Mouse (Mus musculus): ENCODE data around the gene Fkbp15.

Gene Fkbp15

DNA sequence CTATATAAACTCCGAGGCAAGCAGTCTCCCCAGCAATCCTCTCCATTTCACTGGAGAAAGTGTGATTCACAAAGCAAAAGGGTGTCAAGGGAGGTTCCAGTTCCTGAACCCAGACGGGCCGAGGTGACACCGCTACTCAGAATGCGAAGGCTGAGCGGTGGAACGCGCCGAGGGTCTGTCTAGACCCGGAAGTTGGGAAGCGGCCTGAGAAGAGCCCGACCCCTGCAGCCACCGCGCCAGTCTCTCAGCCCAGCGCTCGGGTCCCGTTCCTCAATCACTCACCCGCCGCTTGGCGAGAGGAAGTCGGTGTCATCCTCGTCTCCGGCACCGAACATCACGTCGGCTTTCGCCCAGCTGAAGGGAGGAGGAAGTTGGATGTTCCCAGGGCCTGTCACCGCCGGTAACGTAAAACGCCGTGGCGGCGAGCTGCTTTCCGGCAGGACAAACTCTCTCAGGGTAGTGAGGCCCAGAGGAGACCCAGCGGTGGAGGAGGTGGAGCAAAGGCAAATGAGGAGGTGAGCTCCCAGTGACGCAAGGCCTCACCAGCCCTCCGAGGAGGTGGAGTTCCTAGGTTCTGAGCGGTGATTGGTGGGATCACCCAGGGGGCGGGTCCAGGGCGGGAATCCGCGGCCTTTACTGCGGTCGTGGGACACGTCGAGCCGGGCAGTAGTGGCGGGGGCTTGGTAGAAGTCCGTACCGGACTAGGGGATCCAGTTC, at the start of gene Fkbp15, which contains the start of gene Slc31a1:
Gene Fkbp15, minus strand, starts transcription at position 461 of the 717 bp plus-strand sequence.
Gene Slc31a1, plus strand, starts transcription at position 640 of the 717 bp plus-strand sequence.
- DNase-seq = peak; percentile 98

DNA sequence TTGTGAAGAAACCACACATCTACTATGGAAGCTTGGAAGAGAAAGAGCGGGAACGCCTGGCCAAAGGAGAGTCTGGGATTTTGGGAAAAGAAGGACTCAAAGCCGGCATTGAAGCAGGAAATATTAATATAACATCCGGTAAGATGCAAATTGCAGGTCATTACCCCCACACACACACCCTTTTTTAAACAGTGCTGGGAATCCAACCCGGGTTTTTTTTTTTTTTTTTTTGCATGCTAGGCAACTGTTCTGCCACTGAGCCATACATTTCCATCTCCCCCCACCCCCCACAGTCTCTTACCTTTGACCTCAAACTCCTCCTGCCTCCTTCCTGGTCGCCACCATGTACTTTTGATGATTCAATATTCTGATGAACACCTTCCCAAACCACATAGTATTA, 49.3 kb upstream of the Fkbp15 start:
- no peak for DNase-seq

DNA sequence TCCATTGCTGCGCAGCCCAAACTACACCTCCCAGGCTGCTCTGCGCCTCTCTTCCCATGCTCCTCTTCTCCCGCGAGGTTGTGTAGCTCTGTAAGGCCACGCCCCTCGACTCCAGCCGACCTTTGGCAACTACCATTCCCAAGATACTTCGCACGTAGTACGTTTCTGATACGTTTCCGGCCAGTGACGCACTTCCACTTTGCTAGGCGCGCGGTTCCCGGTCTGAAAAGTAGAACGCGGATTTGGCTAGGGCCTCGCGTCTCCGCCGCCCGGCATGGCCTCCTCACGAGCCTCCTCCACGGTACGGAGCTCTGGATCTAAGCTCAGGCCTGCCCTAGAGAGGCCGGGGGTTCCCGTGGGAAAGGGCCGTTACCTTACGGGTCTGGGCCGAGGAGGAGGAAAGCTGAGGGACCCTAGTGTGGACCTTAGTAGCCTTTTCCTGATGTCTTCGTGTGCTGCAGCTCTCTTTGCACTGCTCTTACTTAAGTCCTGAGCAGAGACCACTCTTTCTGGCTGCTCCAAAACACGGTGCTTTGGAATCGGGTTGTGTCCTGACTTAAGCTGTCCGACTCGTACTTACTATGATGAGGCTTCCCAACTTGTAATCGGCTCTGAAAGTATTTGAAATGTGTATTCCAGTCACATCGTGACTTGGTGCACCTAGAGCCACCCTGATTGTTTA, 48.4 kb upstream of the Fkbp15 start, which contains the start of the genes Cdc26 and Prpf4:
Gene Cdc26, minus strand, starts transcription at position 42 of the 682 bp plus-strand sequence.
Gene Prpf4, plus strand, starts transcription at position 197 of the 682 bp plus-strand sequence.
- DNase-seq = peak; percentile 100

DNA sequence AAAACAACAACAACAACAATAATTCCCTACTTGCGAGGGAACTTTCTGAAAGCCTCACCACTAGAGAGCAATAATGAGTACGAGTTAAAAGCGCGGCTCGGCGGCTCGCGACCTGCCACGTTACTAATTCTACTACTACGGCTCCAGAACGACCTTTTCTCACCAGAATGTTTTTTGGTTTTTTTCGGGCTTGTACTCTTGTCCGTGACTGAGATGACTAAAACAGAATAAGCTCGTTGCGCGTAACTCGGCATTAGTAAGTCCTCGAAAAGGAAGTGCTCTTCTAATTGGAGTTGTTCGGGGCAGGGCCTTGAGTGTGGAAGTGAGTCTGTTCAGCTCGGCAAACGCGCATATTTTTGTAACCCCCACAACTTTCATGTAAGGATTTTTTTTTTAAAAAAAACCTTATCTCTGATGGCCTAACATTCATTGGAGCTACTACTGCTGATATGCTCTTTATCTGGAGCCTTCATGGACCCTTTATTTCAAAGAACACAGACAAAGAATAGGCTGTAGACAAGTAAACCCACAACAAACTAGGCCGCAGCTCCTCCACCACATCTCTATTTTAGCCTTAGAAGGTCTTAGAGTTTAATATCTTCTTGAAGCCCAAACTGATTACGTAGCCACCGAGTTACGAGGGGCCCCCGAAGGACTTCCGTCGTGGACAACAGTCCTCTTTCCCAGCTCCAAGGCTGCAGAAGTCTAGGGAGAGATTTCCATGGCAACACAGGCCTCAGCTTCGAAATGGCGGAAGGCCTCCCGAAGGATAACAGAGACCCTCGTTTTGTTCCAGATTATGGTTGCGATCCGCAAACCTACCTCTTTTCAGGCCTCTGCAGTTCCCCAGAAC, 47.6 kb upstream of the Fkbp15 start:
- DNase-seq = peak; percentile 78

DNA sequence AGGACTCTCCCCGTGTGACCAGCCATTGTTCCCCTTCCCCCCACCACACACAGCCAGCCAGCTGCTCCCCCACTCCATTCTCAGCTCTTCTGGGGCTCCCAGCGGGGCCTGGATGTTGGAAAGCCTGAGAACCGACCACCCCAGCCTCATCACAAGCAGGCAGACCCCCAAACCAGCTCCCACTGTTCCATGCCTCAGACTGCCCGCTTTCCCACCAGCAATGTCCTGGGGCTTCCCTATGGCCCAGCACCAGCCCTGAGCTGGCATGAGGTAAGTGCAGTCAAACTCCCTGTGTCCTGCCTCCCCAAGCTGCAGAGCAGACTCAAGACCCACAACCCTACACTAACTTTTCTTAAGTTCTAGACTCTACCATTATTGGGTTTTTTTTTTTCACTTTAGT, 45.8 kb upstream of the Fkbp15 start:
- no peak for DNase-seq

DNA sequence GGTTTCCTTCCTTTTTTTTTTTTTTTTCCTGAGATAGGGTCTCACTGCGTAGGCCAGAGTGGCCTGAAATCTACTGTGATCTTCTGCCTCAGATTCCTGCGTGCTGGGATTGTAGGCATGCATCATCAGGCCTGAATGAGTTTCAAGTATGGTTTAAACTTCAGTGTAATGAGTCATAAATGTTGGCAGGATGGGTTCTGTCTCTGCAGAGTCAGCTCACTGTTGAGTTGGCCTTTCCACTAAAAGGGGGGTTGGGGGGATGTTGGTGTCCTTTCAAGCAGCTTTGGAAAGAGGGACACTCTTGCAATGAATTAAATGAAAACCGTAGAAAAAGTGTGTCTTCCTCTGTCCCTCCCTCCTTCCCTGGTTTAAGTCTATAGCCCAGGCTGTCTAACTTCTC, 38.6 kb upstream of the Fkbp15 start:
- DNase-seq = no peak

DNA sequence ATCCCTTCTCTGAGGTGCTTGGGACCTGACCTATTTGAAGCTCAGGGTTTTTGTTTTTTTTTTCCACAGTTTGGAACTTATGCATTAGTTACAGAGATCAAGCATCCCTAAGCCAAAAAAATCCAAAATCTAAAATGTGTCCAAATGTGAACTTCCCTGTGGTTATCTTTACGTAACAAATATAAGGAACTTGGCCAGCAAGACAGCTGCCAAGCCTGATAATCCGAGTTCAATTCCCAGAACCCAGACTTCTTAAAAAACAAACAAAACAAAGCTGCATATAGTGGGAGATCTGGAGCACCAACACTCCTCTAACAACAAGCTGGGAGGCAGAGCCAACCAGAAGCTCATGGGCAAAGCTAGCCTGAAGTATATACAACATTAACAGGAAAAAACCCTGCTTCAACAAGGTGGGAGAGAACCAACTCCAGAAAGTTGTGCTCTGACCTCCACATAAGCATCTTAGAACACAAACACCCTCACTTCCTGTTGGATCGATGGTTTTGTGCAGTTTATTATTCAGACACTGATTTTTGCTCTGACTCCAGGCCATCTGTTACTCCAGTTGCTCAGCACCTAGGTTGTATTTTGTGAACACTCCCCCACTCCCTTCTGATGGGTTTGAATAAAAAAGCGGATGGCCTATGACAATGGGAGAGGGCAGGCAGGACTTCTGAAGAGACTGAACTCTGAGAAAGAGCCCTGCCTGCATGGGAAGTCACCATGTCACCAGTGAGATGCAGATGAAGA, 37.4 kb upstream of the Fkbp15 start:
- DNase-seq = no peak

DNA sequence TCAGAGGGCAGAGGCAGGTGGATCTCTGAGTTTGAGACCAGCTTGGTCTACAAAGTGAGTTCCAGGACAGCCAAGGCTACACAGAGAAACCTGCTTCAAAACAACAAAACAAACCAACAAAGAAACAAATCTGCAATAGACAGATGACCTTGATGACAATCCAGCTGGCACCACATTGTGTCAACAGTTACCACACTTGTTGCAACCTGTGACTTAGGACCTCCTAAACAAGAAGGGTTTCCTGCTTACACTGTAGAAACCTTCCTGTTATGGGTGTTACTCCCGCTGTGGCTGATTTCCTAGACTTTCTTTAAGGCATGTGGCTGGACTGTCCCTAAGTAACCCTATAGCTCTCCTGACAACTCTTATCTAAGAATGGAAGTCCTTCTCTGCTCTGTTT, 35.5 kb upstream of the Fkbp15 start:
- peak; percentile 32 for DNase-seq

DNA sequence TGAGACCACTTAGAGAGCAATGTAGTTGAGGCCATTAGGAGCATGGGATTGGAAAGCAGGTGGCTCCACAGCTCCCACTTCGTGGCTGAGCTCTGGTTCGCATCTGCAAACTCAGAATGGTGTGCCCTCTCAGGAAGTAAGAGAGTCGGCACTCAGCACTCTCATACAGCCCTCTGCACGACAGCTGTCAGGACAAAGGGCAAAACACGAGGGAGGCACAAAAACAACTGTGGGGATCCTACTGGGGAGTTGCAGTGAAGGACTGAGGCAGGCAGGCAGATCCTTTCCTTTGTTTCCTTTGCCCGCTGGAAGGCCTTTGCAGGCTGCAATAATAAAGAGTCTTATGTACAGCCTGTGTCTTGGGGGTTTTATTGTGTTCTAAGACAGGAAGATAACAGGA, 33.1 kb upstream of the Fkbp15 start:
- no peak for DNase-seq

DNA sequence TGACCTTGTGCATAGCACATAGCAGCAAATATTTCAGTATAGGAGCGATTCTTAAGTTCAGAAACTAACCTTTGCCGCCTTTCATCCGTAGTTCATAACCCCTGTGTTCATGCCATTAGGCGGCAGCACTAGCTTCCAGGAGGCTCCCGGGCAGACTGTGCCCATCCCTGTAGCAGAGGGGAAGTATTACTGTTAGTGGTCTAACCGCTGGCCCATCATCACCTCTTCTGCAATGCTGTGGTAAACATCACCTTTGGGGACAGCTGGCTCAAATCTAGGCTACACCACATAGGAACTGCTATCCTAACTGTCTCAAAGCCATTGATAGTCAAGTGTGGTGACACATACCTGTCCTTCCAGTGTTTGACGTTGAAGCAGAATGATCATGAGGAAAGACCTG, 31.5 kb upstream of the Fkbp15 start:
- DNase-seq = no peak

DNA sequence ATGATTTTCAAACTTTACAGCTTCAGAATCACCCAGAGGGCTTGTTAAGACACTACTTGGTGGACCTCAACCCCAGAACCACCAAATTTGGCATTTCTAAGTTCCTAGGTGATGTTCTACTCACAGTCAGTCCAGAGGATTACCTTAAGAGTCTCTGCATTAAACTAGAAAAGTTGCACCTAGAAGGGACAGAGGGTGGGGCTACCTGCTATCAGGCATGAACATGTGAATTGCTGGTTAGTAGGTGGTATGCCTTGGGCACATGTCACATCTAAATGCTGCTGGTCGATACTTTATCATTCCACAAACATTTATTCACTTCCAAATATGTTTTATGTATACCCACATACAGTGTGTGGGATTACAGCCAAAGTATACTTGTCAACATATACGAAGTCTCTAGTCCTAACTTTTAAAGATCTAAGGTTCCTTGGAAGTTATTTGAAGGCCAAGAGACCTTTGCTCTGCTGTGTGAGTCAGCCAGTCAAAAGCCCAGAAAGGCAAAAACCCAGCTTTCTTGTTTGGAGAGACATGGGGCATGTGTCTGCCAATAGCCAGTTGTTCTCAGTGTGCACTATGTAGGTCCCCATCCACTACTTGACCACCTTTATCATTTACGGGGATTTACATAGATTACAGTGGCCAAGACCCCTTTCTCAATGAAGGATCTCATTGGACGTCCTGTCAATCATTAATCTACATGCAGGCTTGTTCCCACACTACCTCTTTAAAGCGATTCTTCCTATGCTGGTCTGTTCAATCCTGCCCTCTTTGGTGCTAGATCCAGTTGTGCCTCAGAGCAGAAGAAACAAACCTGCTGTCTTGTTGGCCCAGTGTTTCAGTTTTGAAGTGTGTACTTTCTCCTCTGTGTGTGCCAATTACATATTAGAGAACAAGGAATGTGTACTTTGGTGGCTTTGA, 29.5 kb upstream of the Fkbp15 start:
- DNase-seq = peak; percentile 28

DNA sequence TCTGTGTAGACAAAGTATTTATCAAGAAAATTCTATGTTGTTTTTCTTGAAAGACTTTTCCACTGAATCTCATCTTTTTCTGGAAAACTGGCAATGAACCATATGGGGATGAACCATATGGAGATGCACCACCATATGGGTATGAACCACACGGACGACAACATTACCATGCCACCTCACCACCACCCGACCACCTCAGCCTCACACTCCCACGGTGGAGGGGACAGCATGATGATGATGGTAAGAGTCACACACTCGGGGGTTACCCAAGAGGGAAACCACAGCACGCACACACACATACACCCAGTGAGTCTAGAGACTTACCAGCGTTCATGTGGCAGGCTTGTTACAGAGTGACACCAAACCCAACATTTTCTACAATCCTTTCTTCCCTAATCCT, 25.1 kb upstream of the Fkbp15 start:
- no peak for DNase-seq

DNA sequence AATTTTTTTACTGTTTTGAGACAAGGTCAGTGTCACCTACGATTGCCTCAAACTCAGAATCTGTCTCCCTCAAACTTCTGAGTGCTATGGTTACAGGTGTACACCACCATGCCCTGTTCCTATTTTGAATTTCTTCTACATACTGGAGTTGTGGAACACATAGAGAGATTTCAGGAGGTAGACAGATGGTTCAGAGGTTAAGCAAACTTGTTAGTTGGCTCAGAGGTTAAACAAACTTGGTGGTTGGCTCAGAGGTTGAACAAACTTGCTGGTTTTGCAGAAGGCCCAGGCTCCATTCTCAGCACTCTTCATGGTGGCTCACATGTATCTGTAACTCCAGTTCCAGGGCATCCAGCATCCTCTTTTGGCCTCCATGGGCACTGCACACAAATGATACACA, 23.8 kb upstream of the Fkbp15 start:
- DNase-seq = no peak

DNA sequence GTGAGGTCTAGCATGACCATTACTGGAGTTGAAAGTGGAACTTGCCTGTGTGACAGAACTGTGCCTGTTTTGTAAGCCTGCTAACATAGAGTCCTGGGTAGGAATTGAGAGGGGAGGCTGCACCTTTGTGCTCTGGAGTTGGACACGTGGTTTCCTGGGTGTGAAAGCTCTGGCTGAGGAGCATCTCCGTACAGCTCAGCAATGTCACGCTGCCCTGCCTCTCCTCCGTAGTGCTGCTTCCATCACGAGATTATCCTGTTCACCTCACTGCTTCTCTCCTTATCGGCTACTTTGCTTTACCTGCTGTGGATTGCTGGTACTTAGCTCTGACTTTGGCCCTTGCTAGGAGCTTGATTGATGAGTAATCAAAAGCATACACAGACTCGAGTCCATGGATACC, 23.4 kb upstream of the Fkbp15 start:
- no peak for DNase-seq

DNA sequence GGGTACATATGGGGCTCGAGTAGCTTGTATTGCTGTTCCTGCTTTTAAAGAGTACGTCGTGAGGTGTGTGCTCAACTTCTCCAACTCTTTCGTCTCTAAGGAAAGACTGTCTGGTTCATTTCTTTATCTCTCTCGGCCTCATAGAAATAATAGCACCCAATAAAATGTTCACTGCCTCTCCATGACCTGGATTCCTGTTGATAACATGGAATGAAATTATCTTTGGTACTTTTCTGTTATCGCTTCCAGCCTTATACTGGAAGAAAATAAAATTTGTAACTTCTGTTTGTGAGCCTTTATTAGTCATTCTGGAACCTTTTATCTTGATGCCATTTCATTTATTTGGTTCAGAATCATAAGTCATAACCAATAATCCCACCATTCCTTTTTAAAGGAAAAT, 22.9 kb upstream of the Fkbp15 start:
- DNase-seq = no peak

DNA sequence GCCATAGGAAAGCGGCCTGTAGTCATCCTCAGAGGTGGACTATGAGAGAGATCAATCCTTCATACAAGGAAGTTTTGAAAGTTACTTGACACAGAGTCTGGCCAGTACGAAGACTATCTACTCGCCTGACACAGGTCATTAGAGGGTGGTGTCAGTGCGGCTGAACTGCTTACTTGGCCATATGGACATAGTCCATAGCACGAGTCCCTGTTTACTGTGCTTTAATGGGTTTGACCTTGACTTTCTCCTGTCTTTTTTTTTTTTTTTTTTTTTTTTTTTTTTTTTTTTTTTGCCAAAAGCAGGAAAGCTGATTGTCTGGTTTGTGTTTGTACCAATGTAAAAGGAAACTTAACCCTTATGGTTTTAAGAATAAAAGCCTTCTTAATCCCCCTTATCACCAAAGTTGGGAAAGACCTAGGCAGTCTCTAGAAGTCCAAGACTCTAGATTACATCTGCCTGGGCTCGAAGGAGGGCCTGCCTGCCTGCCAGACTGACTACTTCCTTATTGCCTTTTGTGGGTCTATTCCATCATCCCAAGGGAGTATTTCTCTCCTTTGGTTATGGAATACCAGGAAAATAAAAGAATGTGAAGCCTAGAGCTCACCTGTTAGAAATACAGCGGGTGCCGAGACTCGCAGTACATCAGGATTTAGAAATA, 19.5 kb upstream of the Fkbp15 start:
- no peak for DNase-seq

DNA sequence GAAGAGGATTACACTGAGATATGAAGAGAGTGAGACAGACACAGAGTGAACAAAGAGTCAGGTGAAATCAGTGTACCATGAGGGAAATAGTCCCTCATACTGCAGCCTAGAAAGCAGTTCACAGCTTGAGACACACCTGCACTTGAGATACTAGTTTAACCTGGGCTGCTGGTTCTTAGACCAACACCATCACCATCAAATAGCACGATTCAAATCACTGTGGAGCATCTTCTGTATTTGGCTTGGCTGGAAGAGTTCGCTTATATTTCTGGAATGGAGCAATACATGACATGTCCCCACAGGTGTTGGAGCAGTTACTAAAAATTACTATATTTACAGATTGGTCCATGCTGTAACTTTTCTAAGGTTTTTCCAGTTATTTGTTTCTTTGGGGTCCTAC, 15.8 kb upstream of the Fkbp15 start:
- DNase-seq = no peak

DNA sequence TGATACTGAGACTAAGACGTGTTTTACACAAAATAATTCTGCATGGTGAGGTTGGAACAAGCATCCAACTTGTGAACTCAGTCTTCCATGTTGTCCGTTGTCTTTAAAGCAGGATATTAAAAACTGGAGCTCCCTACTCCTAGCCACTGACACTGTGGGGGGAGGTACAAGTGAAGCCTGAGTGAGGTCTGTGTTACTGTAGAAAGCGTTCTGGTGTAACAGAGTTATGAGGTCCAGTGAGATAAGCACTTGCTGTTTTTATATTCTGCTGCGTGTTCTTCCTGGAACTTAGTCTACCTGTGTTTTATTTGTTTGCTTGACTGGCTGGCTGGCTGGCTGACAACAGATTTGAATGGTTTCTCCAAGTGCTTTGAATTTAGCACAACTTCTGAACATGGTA, 14.0 kb upstream of the Fkbp15 start:
- peak; percentile 27 for DNase-seq

DNA sequence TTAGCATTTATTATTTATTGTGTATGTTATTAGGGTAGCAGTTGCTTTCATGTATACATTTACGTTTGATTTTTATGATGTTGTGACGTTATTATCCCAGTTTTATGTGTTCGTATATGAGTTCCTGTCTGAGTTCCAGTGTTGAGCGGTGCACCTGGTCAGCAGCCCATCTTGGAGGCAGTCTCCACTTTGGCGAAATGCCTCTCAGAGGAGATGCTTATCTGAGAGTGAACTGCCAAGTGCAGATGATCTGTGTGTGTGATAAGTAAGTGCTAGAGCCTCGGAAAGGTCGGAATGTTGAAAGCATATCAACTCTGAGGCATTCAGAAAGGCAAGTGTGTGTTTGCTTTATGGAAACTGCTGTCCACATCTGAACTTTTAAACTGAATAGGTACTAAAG, 13.3 kb upstream of the Fkbp15 start:
- DNase-seq = no peak

DNA sequence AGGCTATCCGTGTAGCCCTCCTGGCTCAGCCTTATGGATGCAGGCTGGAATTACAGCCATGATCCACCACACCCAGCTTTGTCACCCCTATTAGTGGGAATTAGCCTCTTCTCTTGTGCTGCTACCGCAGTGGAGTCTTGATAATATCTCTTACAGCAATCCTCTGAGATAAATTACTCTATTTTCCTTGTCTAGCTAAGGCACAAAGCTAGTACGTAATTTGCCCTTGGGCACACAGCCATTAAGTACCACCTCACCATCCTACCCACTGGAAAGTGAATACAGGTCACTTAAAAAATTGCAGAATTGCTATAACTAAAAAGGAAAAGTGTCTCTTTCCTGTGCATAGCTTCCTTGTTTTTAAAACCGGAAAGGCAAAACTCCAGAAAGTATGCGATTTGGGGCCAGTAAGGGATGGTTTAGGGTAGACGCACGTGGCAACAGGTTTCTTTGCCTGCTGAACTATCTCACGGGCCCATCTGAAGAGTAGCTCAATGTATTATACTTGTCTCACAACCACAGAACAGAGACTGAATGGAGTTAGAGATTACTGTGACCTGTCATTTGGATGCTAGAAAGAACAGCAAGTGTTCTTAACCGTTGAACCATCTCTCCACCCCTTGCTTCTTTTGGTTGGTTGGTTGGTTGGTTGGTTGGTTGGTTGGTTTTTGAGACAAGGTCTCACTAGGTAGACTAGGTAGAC, 12.6 kb upstream of the Fkbp15 start:
- no peak for DNase-seq

Data from lung, postnatal 36 days (tissue).